Mouse (Mus musculus) kidney, adult 18-20 months (tissue): Measurements from ENCODE around the gene Nmd3.
A peak's percentile ranks its signal among the peaks of the same experiment; 100 is the strongest.

ENCODE experiments used
- DNase-seq: peaks from one replicate; pipeline ENCODE4 v3.0.0; 2021

Nmd3 gene

GRCm38 (mm10) chr3:69721814-69722186, at the start of gene Nmd3:
TSS of gene Nmd3 (plus strand) at chr3:69721985.
- DNase-seq: peak; percentile 88

GRCm38 (mm10) chr3:69673351-69673750, 48.4 kb upstream of the Nmd3 start:
- DNase-seq: no peak

- DNase-seq: no peak
Observed at GRCm38 (mm10) chr3:69674206-69674605, 47.6 kb upstream of the Nmd3 start.

- DNase-seq: no peak
Observed at GRCm38 (mm10) chr3:69689791-69690190, 32.0 kb upstream of the Nmd3 start.

- no peak for DNase-seq
Observed at GRCm38 (mm10) chr3:69690939-69691338, 30.8 kb upstream of the Nmd3 start.

- no peak for DNase-seq
Observed at GRCm38 (mm10) chr3:69699851-69700500, 21.8 kb upstream of the Nmd3 start.

- no peak for DNase-seq
Observed at GRCm38 (mm10) chr3:69701905-69702304, 19.9 kb upstream of the Nmd3 start.

GRCm38 (mm10) chr3:69702421-69702820, 19.4 kb upstream of the Nmd3 start:
- DNase-seq: no peak

GRCm38 (mm10) chr3:69709043-69709929, 12.5 kb upstream of the Nmd3 start:
- no peak for DNase-seq

GRCm38 (mm10) chr3:69711907-69712600, 9.7 kb upstream of the Nmd3 start:
- DNase-seq: no peak

GRCm38 (mm10) chr3:69717476-69717875, 4.3 kb upstream of the Nmd3 start:
- no peak for DNase-seq

GRCm38 (mm10) chr3:69722187-69722867, 542 bp downstream of the Nmd3 start:
- DNase-seq: peak; percentile 43

- no peak for DNase-seq
Observed at GRCm38 (mm10) chr3:69723161-69723560, 1.4 kb downstream of the Nmd3 start.

GRCm38 (mm10) chr3:69730930-69731329, 9.1 kb downstream of the Nmd3 start:
- no peak for DNase-seq

GRCm38 (mm10) chr3:69733939-69734338, 12.2 kb downstream of the Nmd3 start:
- no peak for DNase-seq

GRCm38 (mm10) chr3:69755192-69755591, 33.4 kb downstream of the Nmd3 start:
- DNase-seq: no peak

GRCm38 (mm10) chr3:69755968-69756367, 34.2 kb downstream of the Nmd3 start:
- no peak for DNase-seq

- DNase-seq: peak; percentile 27
Observed at GRCm38 (mm10) chr3:69756499-69756898, 34.7 kb downstream of the Nmd3 start.

- DNase-seq: no peak
Observed at GRCm38 (mm10) chr3:69757456-69757855, 35.7 kb downstream of the Nmd3 start.

- DNase-seq: no peak
Observed at GRCm38 (mm10) chr3:69760081-69760480, 38.3 kb downstream of the Nmd3 start.

- no peak for DNase-seq
Observed at GRCm38 (mm10) chr3:69761195-69761594, 39.4 kb downstream of the Nmd3 start.

- no peak for DNase-seq
Observed at GRCm38 (mm10) chr3:69762838-69763368, 41.1 kb downstream of the Nmd3 start.
